Mouse (Mus musculus): ENCODE measurements at regions not wholly inside any gene's neighbourhood (a gene's known extent, or its start where the extent isn't known, plus 50 kb on each side); places are given as distances from the start of the nearest gene placed in this dataset.

DNA sequence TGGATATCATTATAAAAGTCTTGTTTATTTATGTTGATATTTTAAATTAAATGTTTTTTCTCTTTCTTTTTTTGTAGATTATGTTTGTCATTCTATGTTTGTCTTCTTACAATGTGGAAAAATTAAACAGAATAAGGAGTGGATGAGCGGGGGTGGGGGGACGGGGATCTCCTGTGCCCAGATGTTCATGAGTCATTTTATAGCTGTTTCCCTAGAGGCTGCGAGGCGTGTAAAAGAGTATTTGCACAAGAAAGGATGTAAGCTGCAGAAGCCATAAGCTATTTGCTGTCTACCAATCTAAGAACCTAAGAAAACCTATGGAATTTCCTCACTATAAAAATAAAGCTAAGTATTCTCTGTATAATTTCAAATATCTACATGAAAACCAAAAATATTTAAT is 446.9 kb upstream of the Cwc22 start:
- no peak for TF ChIP-seq CTCF (IDR thresholded peaks at IDR 0.05; ENCODE audit: extremely low read depth, insufficient read depth, insufficient read length, insufficient replicate concordance)
- no peak for TF ChIP-seq POLR2A (IDR thresholded peaks at IDR 0.05; ENCODE audit: low read depth, low read length)

Data from spleen, adult 2 months (tissue).